Mouse (Mus musculus) MEL (cell line): ENCODE results near the gene Ppa1. TPM values are rescaled to one million over a fixed set of nuclear protein-coding genes. Genes with fewer than 3 reads are reported as not detected.

Experiments used
- DNase-seq: peaks from one replicate; pipeline ENCODE4 v3.0.0; 2011; ENCODE audit warnings: low read depth, low spot score
- H3K27ac ChIP-seq: 2 replicates; pipeline ENCODE4 v1.5.1; 2012; ENCODE audit warnings: low read depth, mild to moderate bottlenecking, control low read depth, low read length, moderate library complexity; ENCODE audit not compliant: control insufficient read depth
- H3K27me3 ChIP-seq, 2 experiments: fragments of 150-350 bp in 1 of 2; sonication (generic) in 1 of 2; 2 replicates each; pipeline ENCODE4 v1.6.1; 2012; ENCODE audit warnings: low read length in 2 of 2, mild to moderate bottlenecking in 2 of 2, improper control_type of control experiment in 1 of 2, moderate library complexity in 1 of 2; ENCODE audit not compliant: insufficient read depth in 2 of 2, control insufficient read depth in 1 of 2
- H3K36me3 ChIP-seq, 2 experiments: 2 replicates each; pipeline ENCODE4 v1.6.1; 2012 to 2014; ENCODE audit warnings: low read length in 2 of 2, improper control_type of control experiment in 1 of 2, inconsistent platforms in 1 of 2, mild to moderate bottlenecking in 1 of 2; ENCODE audit not compliant: insufficient read depth in 2 of 2, control insufficient read depth in 1 of 2
- H3K4me1 ChIP-seq, 2 experiments: fragments of 150-350 bp in 1 of 2; sonication (generic) in 1 of 2; 2 replicates each; pipeline ENCODE4 v1.6.1; 2012; ENCODE audit warnings: low read length in 2 of 2, improper control_type of control experiment in 1 of 2, mild to moderate bottlenecking in 1 of 2; ENCODE audit not compliant: insufficient read depth in 2 of 2, control insufficient read depth in 1 of 2
- H3K4me3 ChIP-seq, 2 experiments: fragments of 150-350 bp in 1 of 2; sonication (generic) in 1 of 2; 2 replicates each; pipeline ENCODE4 v1.5.1; 2012; ENCODE audit warnings: low read depth in 2 of 2, low read length in 2 of 2, mild to moderate bottlenecking in 2 of 2, moderate library complexity in 2 of 2, control low read depth in 1 of 2, improper control_type of control experiment in 1 of 2; ENCODE audit not compliant: control insufficient read depth in 1 of 2, insufficient read depth in 1 of 2
- H3K79me2 ChIP-seq: 2 replicates; pipeline ENCODE4 v1.6.1; 2012; ENCODE audit warnings: mild to moderate bottlenecking, low read length, moderate library complexity; ENCODE audit not compliant: control insufficient read depth, poor library complexity, insufficient read depth
- H3K9ac ChIP-seq: 2 replicates; pipeline ENCODE4 v1.6.1; 2012; ENCODE audit warnings: low read depth, mild to moderate bottlenecking, control low read depth, low read length, moderate library complexity; ENCODE audit not compliant: control insufficient read depth, poor library complexity, severe bottlenecking
- H3K9me3 ChIP-seq: fragments of 150-350 bp; sonication (generic); replicated peaks from 2 replicates; pipeline ENCODE4 v1.6.1; 2012; ENCODE audit warnings: mild to moderate bottlenecking, low read length, improper control_type of control experiment, moderate library complexity; ENCODE audit not compliant: insufficient read depth
- BHLHE40 ChIP-seq: IDR thresholded peaks from 2 replicates; pipeline ENCODE4 v1.6.1; 2012; ENCODE audit warnings: low read depth, mild to moderate bottlenecking, inconsistent platforms, low read length, improper control_type of control experiment, borderline replicate concordance
- CTCF ChIP-seq, 3 experiments: IDR thresholded peaks in 2 of 3; conservative IDR thresholded peaks in 1 of 3; 2 replicates each; pipeline ENCODE4 v1.5.1; 2011 to 2012; ENCODE audit warnings: low read length in 3 of 3, low read depth in 2 of 3, mild to moderate bottlenecking in 2 of 3, improper control_type of control experiment in 1 of 3, inconsistent platforms in 1 of 3, mixed read lengths in 1 of 3, moderate library complexity in 1 of 3; ENCODE audit not compliant: control insufficient read depth in 1 of 3, insufficient read depth in 1 of 3, poor library complexity in 1 of 3, severe bottlenecking in 1 of 3
- ELF1 ChIP-seq: IDR thresholded peaks from 2 replicates; pipeline ENCODE4 v1.6.1; 2014; ENCODE audit warnings: low read depth, mild to moderate bottlenecking, inconsistent platforms, low read length, improper control_type of control experiment, moderate library complexity
- ETS1 ChIP-seq: IDR thresholded peaks from 2 replicates; pipeline ENCODE4 v1.6.1; 2012; ENCODE audit warnings: low read depth, mild to moderate bottlenecking, inconsistent platforms, low read length, improper control_type of control experiment, moderate library complexity
- GABPA ChIP-seq: IDR thresholded peaks from 2 replicates; pipeline ENCODE4 v1.6.1; 2012; ENCODE audit warnings: low read depth, mild to moderate bottlenecking, inconsistent platforms, low read length, improper control_type of control experiment, moderate library complexity
- GATA1 ChIP-seq: IDR thresholded peaks from 2 replicates; pipeline ENCODE4 v1.6.1; 2011; ENCODE audit warnings: low read depth, low read length, improper control_type of control experiment
- MAFK ChIP-seq: IDR thresholded peaks from 2 replicates; pipeline ENCODE4 v1.6.1; 2011; ENCODE audit warnings: low read depth, mild to moderate bottlenecking, low read length, improper control_type of control experiment, borderline replicate concordance
- MAX ChIP-seq: IDR thresholded peaks from 2 replicates; pipeline ENCODE4 v1.6.1; 2011; ENCODE audit warnings: low read length, improper control_type of control experiment
- MAZ ChIP-seq: IDR thresholded peaks from 2 replicates; pipeline ENCODE4 v1.6.1; 2012; ENCODE audit warnings: low read depth, mild to moderate bottlenecking, inconsistent platforms, low read length, improper control_type of control experiment
- MYB ChIP-seq: IDR thresholded peaks from 2 replicates; pipeline ENCODE4 v1.6.1; 2011; ENCODE audit warnings: mild to moderate bottlenecking, low read depth, low read length, improper control_type of control experiment
- NRF1 ChIP-seq: IDR thresholded peaks from 2 replicates; pipeline ENCODE4 v1.6.1; 2014; ENCODE audit warnings: low read depth, mild to moderate bottlenecking, inconsistent platforms, low read length, improper control_type of control experiment, moderate library complexity; ENCODE audit not compliant: poor library complexity, insufficient read depth, severe bottlenecking
- POLR2A ChIP-seq, 2 experiments: IDR thresholded peaks; 2 replicates each; pipeline ENCODE4 v1.6.1; 2011 to 2012; ENCODE audit warnings: low read length in 2 of 2, mild to moderate bottlenecking in 2 of 2, control low read depth in 1 of 2, improper control_type of control experiment in 1 of 2, low read depth in 1 of 2, moderate library complexity in 1 of 2; ENCODE audit not compliant: control insufficient read depth in 1 of 2, insufficient read depth in 1 of 2, poor library complexity in 1 of 2
- RAD21 ChIP-seq: IDR thresholded peaks from 2 replicates; pipeline ENCODE4 v1.6.1; 2011; ENCODE audit warnings: mild to moderate bottlenecking, low read depth, low read length, improper control_type of control experiment
- RCOR1 ChIP-seq: IDR thresholded peaks from 2 replicates; pipeline ENCODE4 v1.6.1; 2012; ENCODE audit warnings: low read depth, mild to moderate bottlenecking, inconsistent platforms, low read length, improper control_type of control experiment
- TAL1 ChIP-seq: IDR thresholded peaks from 2 replicates; pipeline ENCODE4 v1.6.1; 2012; ENCODE audit warnings: mild to moderate bottlenecking, inconsistent platforms, low read length, moderate library complexity, mixed read lengths
- TBP ChIP-seq: IDR thresholded peaks from 2 replicates; pipeline ENCODE4 v1.8.0; 2011; ENCODE audit warnings: low read depth, low read length, improper control_type of control experiment
- TCF12 ChIP-seq: IDR thresholded peaks from 2 replicates; pipeline ENCODE4 v1.6.1; 2014; ENCODE audit warnings: low read depth, mild to moderate bottlenecking, inconsistent platforms, low read length, improper control_type of control experiment, moderate library complexity
- ZKSCAN1 ChIP-seq: IDR thresholded peaks from 2 replicates; pipeline ENCODE4 v1.6.1; 2012; ENCODE audit warnings: low read depth, mild to moderate bottlenecking, inconsistent platforms, low read length, improper control_type of control experiment, moderate library complexity
- ZNF384 ChIP-seq: IDR thresholded peaks from 2 replicates; pipeline ENCODE4 v1.6.1; 2012; ENCODE audit warnings: low read depth, mild to moderate bottlenecking, inconsistent platforms, low read length, improper control_type of control experiment
- polyA plus RNA-seq, 2 experiments: library from polyadenylated mRNA; stranded (reverse) in 1 of 2; unstranded in 1 of 2; fragments of >175 nt in 1 of 2; fragments of >200 nt in 1 of 2; gene quantifications; 2 replicates each; pipeline versions ENCODE4 v1.2.1 to v1.2.4; 2012; ENCODE audit warnings: low replicate concordance in 2 of 2, low read depth in 1 of 2; ENCODE audit not compliant: insufficient read length in 2 of 2, insufficient read depth in 1 of 2, missing spikeins in 1 of 2
- total RNA-seq: library from RNA; depleted of rRNA; stranded (reverse); fragments of 300-350 nt; gene quantifications from 2 replicates; pipeline ENCODE4 v1.2.3, GENCODE M21; 2012

Gene Ppa1
- total and polyA plus RNA-seq, 3 experiments = 197 to 201 TPM; not detected in 1

GRCm38 (mm10) chr10:61715462-61715837, 67.1 kb downstream of the Ppa1 start:
- H3K27ac ChIP-seq = no peak overlapping the region
- H3K9me3 ChIP-seq = no peaks in the 10 kb centered on the region
- no peaks in the 10 kb centered on the region; the same call in 1 of the 2 replicates for H3K79me2 ChIP-seq
- H3K36me3 ChIP-seq = no peaks in the 10 kb centered on the region
- no peaks in the 10 kb centered on the region for H3K27me3 ChIP-seq
- peaks cover 1 to 11% of the 10 kb centered on the region in 2 experiments for H3K4me1 ChIP-seq
- H3K4me3 ChIP-seq = peak overlapping the region; percentile 70 to 100
- peak overlapping the region; percentile 61 for H3K9ac ChIP-seq
- TF ChIP-seq BHLHE40 (no peak), MYB (no peak), ELF1 (no peak), TCF12 (no peak)
- TF ChIP-seq, all 39 proteins: peak for 0
- DNase-seq = no peak

- Histone ChIP-seq H3K27me3 (no peaks in the 10 kb centered on the region), H3K79me2 (no peaks in the 10 kb centered on the region; the same call in 1 of the 2 replicates), H3K4me1 (peaks cover 1 to 11% of the 10 kb centered on the region in 2 experiments), H3K4me3 (peak overlapping the region; percentile 70 to 100), H3K36me3 (no peaks in the 10 kb centered on the region), H3K27ac (no peak overlapping the region), H3K9ac (peak overlapping the region; percentile 61), H3K9me3 (no peaks in the 10 kb centered on the region)
- no peak for DNase-seq
- TF ChIP-seq MAZ (no peak), TBP (no peak), POLR2A (IDR thresholded peaks at IDR 0.05; ENCODE audit: control insufficient read depth in 1 of 2, insufficient read depth in 1 of 2, low read depth in 1 of 2, low read length in 2 of 2, poor library complexity in 1 of 2) (no peak)
These were observed 67.9 kb downstream of the Ppa1 start for GRCm38 (mm10) chr10:61715996-61716864.

- no peak overlapping the region for H3K9ac ChIP-seq
- no peak overlapping the region for H3K4me3 ChIP-seq
- peaks cover 1 to 11% of the 10 kb centered on the region in 2 experiments for H3K4me1 ChIP-seq
- no peaks in the 10 kb centered on the region for H3K9me3 ChIP-seq
- no peak for DNase-seq
- no peaks in the 10 kb centered on the region for H3K27me3 ChIP-seq
- H3K36me3 ChIP-seq = no peaks in the 10 kb centered on the region
- no peak overlapping the region for H3K27ac ChIP-seq
- H3K79me2 ChIP-seq = no peaks in the 10 kb centered on the region; the same call in 1 of the 2 replicates
- TF ChIP-seq GABPA = no peak
- TF ChIP-seq ZNF384 = no peak
- no peak for TF ChIP-seq ZKSCAN1
- TF ChIP-seq NRF1 = no peak
- TF ChIP-seq ETS1 = no peak
- TF ChIP-seq TAL1 = no peak
- no peak for TF ChIP-seq RCOR1
- TF ChIP-seq MAZ = no peak
- no peak for TF ChIP-seq MAFK
- TF ChIP-seq GATA1 = no peak
- no peak for TF ChIP-seq CTCF (IDR thresholded peaks at IDR 0.05 in 2 of 3, conservative IDR thresholded peaks at IDR 0.05 in 1 of 3; ENCODE audit: control insufficient read depth in 1 of 3, insufficient read depth in 1 of 3, low read depth in 2 of 3, low read length in 3 of 3, poor library complexity in 1 of 3, severe bottlenecking in 1 of 3)
- TF ChIP-seq MAX = no peak
- TF ChIP-seq MYB = no peak
- TF ChIP-seq RAD21 = no peak
- no peak for TF ChIP-seq POLR2A (IDR thresholded peaks at IDR 0.05; ENCODE audit: control insufficient read depth in 1 of 2, insufficient read depth in 1 of 2, low read depth in 1 of 2, low read length in 2 of 2, poor library complexity in 1 of 2)
- TF ChIP-seq, all 39 proteins: peak for 0
These were observed 69.3 kb downstream of the Ppa1 start for GRCm38 (mm10) chr10:61717406-61718296.
